Mouse (Mus musculus): ENCODE data around the gene 4930572O03Rik.
"Not testable (repeated sequence)": the region's sequence is repeated elsewhere in the genome, so short reads cannot be mapped to it uniquely, and the experiment has no call there.

Gene 4930572O03Rik

GRCm38 (mm10) chr5:15618764-15619163 lies 38.1 kb downstream of the 4930572O03Rik start, which contains the start of gene Speer4d:
TSS of gene Speer4d (plus strand) at chr5:15619064.
- DNase-seq (ENCODE audit: low spot score in 2 of 2) = not testable (repeated sequence)

- DNase-seq (ENCODE audit: low spot score in 2 of 2) = not testable (repeated sequence)
Observed at GRCm38 (mm10) chr5:15616195-15616594, 40.7 kb downstream of the 4930572O03Rik start.

- not testable (repeated sequence) for DNase-seq (ENCODE audit: low spot score in 2 of 2)
Observed at GRCm38 (mm10) chr5:15610695-15611094, 46.2 kb downstream of the 4930572O03Rik start.

GRCm38 (mm10) chr5:15606677-15607076 lies 50.2 kb downstream of the 4930572O03Rik start:
- peak in 1 of 2 experiments; percentile 3 for DNase-seq (ENCODE audit: low spot score in 2 of 2)

GRCm38 (mm10) chr5:15603585-15603984 lies 53.3 kb downstream of the 4930572O03Rik start:
- not testable (repeated sequence) for DNase-seq (ENCODE audit: low spot score in 2 of 2)

GRCm38 (mm10) chr5:15603008-15603407 lies 53.9 kb downstream of the 4930572O03Rik start:
- not testable (repeated sequence) for DNase-seq (ENCODE audit: low spot score in 2 of 2)

GRCm38 (mm10) chr5:15602424-15602947 lies 54.4 kb downstream of the 4930572O03Rik start:
- DNase-seq (ENCODE audit: low spot score in 2 of 2) = not testable (repeated sequence)
